In the genomic region with DNA sequence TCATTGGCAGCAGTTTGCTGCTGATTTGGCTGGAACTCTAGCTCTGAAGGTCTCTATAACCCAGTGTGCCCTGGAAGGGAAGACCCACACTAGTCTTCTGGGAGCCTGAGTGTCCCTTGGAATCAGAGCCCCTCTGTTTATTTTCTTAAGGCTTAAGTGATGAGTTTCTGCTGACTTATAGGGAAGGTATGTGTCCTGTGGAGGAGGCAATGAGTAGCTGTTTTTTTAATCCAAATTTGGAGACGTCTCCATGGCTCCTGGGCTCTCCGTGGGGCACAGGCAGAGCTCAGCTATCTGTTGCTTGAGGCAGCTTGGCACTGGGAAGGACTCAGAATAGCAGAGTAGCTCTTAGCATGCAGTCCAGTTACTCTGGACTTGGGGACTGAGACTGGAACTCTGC, we compare ENCODE assay signal across 22 mouse cellular contexts.
"Had no signal": no experiment of that assay in that cellular context is flagged by ENCODE, and none has a peak within 500 bp of the region (broad histone marks: within the 10 kb centered on the region; RNA-seq: fewer than 3 reads in every experiment).

No protein-coding gene starts in this region.

- ATAC-seq: liver, postnatal 0 days; lung, postnatal 0 days; midbrain, embryonic 15.5 days had no signal

- H3K9me3 ChIP-seq: limb, embryonic 12.5 days; limb, embryonic 15.5 days; midbrain, embryonic 12.5 days; midbrain, embryonic 15.5 days; neural tube, embryonic 13.5 days; stomach, embryonic 15.5 days had no signal

- H3K27me3 ChIP-seq: limb, embryonic 15.5 days; midbrain, embryonic 12.5 days; midbrain, embryonic 15.5 days; neural tube, embryonic 13.5 days; stomach, embryonic 15.5 days had no signal

- DNase-seq: kidney, adult 18-20 months; kidney, adult 9 months; kidney, postnatal 10 days; kidney, postnatal 4 days; layer of hippocampus, adult 9-11 months; left cerebral cortex, postnatal 4 days; liver, postnatal 0 days; lung, embryonic 14.5 days; retina, postnatal 1 day; right cerebral cortex, postnatal 25 days; spleen, adult 18-20 months; thymus, postnatal 25 days had no signal

- H3K4me2 ChIP-seq: limb, embryonic 12.5 days; limb, embryonic 15.5 days; liver, embryonic 11.5 days; lung, embryonic 14.5 days; midbrain, embryonic 12.5 days; midbrain, embryonic 15.5 days; neural tube, embryonic 13.5 days; stomach, embryonic 15.5 days had no signal

- H3K36me3 ChIP-seq: limb, embryonic 12.5 days; limb, embryonic 15.5 days; midbrain, embryonic 12.5 days; midbrain, embryonic 15.5 days; neural tube, embryonic 13.5 days; stomach, embryonic 15.5 days had no signal

- H3K9ac ChIP-seq: limb, embryonic 12.5 days; limb, embryonic 15.5 days; liver, embryonic 14.5 days; liver, postnatal 0 days; lung, embryonic 14.5 days; midbrain, embryonic 12.5 days; midbrain, embryonic 15.5 days; neural tube, embryonic 13.5 days; stomach, embryonic 15.5 days had no signal

- H3K4me3 ChIP-seq: limb, embryonic 12.5 days; limb, embryonic 15.5 days; midbrain, embryonic 12.5 days; midbrain, embryonic 15.5 days; neural tube, embryonic 13.5 days; stomach, embryonic 15.5 days had no signal

- H3K4me1 ChIP-seq: midbrain, embryonic 12.5 days; midbrain, embryonic 15.5 days; neural tube, embryonic 13.5 days; stomach, embryonic 15.5 days had no signal

- H3K27ac ChIP-seq: limb, embryonic 12.5 days; limb, embryonic 15.5 days; liver, embryonic 14.5 days; macrophage; midbrain, embryonic 12.5 days; midbrain, embryonic 15.5 days; neural tube, embryonic 13.5 days; stomach, embryonic 15.5 days had no signal
